Mouse (Mus musculus): ENCODE results near the gene Tex30. TPM values are rescaled to one million over a fixed set of nuclear protein-coding genes. Genes with fewer than 3 reads are reported as not detected.

The Tex30 gene
- total RNA-seq (2014; rRNA removed): 15.2 and 18.7 TPM in 2 replicates
- polyA plus RNA-seq (2015; fragmentation: Nextera tagmentation; extraction: Ambion mirVana): 36.0 and 43.4 TPM in 2 replicates

DNA sequence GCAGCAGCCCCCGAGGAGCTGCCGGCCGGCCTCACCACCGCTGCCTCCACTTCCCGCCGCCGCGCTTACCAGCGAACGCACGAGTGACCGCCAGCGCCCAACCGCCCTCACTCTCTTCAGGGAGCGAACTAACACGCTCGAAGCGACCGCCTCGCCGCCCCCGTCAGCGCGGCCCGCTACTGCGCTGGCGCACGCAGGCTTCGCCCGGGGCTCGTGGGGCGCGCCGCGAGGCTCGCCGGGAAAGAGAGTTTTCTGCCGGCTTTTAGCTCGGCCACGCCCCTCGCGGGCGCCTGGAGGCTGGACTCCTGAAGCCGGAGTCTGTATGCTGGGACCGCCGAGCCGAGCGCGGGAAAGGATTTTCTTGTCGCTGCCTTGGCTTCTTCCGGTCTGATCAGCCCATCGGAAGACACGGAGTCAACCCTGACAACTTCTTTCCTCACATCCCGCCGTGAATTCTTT lies at the start of gene Tex30:
Gene Tex30 (minus strand): TSS at position 183 of the 459 bp plus-strand sequence.
- Histone ChIP-seq H3K9me3 (ENCODE audit: low read length) (no peaks in the 10 kb centered on the region), H3K27me3 (ENCODE audit: insufficient read depth, low read length) (no peaks in the 10 kb centered on the region), H3K36me3 (ENCODE audit: insufficient read depth) (peaks cover 4% of the 10 kb centered on the region), H3K27ac (ENCODE audit: low read depth, low read length) (peak within 1 kb of the TSS; percentile 77), H3K4me3 (ENCODE audit: low read depth, low read length) (peak within 1 kb of the TSS; percentile 92), H3K4me1 (ENCODE audit: insufficient read depth) (peaks cover 2% of the 10 kb centered on the region; the same call in 1 of the 2 replicates), H3K9ac (peak within 1 kb of the TSS; percentile 61), H3K4me2 (ENCODE audit: low read depth) (peak within 1 kb of the TSS; percentile 65)
- WGBS: 0% methylated on average over 54 of the region's 55 CpGs
- peak; percentile 99 for ATAC-seq
- DNase-seq: peak; percentile 97
- peak; percentile 6; the same call in 1 of the 2 replicates for TF ChIP-seq CTCF (IDR thresholded peaks at IDR 0.05; ENCODE audit: low read depth)

DNA sequence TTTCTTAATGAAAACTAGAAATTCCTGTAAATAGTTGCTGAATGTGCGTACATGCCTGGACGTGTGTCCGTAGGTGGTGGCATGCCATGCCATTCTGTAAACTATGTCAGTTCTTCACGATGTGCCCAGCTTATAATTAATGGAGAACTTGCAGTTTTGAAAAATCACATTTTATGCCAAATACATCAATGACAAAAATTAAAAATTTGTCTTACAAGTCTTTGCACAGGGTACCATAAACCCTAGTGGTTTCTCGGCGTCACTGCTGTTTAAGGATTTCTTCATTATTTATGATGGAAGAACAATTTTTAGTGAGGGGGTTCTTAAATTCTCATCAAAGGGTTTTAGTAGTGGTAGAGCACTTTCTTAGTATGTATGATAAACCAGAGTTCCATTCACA lies 46.5 kb upstream of the Tex30 start:
- WGBS: 21% methylated on average over 6 of the region's 6 CpGs
- Histone ChIP-seq H3K36me3 (ENCODE audit: insufficient read depth) (no peaks in the 10 kb centered on the region), H3K9me3 (ENCODE audit: low read length) (no peaks in the 10 kb centered on the region), H3K9ac (peak overlapping the region; percentile 91), H3K27ac (ENCODE audit: low read depth, low read length) (no peak overlapping the region), H3K4me2 (ENCODE audit: low read depth) (peak overlapping the region; percentile 55), H3K4me3 (ENCODE audit: low read depth, low read length) (peak overlapping the region; percentile 64), H3K27me3 (ENCODE audit: insufficient read depth, low read length) (no peaks in the 10 kb centered on the region), H3K4me1 (ENCODE audit: insufficient read depth) (peaks cover 6% of the 10 kb centered on the region)
- no peak for ATAC-seq
- TF ChIP-seq CTCF (IDR thresholded peaks at IDR 0.05; ENCODE audit: low read depth): peak; percentile 41
- peak; percentile 16 for DNase-seq

DNA sequence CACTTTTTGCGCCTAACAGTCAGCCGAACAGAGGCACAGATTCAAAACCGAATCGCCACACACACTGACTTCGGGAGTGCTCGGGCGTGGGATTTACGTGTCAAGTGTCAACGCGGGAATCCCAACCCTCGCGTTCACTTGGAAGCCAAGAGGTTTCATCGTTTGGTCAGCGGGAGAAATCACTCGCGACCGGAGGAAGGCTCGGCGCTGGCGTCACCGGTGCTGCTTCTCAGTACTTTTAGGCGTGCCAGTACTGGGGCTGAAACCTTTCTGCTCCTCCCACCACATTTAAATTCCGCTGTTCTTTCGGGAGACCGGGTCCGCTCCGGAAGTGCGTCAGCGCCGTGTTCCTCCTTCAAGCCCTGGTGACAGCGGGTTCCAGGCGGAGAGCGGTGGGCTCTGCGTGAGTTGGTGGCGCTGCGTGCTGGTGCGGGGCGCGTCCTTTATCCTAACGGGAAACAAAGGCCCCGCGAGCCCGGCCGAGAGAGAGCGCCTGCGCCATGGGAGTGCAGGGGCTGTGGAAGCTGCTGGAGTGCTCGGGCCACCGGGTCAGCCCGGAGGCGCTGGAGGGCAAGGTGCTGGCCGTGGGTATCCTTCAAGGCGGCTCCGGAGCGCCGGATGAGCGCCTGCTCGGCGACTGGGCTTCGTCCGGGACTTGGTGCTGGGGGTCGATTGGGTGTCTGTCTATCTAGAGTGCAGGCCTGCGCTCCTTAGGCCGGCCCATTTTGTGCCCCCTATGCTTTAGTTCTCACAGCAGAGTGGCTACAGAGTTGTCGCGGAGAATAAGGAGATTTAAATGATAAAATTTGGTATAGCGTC lies 45.5 kb upstream of the Tex30 start, which contains the start of gene Ercc5:
Gene Ercc5 (plus strand): TSS at position 182 of the 819 bp plus-strand sequence.
- 0 out of 2 replicates have a peak, but pooled peaks have one; percentile 0 for TF ChIP-seq CTCF (IDR thresholded peaks at IDR 0.05; ENCODE audit: low read depth)
- ATAC-seq: peak; percentile 97

DNA sequence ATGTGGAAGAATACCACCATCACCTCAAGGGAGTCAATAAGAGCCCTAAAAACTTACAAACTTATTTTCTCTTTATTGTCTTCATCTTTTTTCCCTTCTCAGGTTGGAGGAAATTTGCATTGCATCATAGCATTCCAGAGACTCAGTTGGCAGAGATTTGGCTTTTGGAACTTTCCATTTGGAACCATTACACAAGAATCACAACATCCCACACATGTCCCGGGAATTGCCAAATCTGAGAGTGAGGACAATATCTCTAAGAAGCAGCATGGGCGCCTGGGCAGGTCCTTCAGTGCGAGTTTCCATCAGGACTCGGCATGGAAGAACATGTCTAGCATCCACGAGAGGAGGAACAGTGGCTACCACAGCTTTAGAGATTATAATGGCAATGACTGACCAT lies 40.5 kb upstream of the Tex30 start:
- ATAC-seq: no peak
- WGBS: 92% methylated on average over 5 of the region's 5 CpGs
- Histone ChIP-seq H3K27me3 (ENCODE audit: insufficient read depth, low read length) (no peaks in the 10 kb centered on the region), H3K9me3 (ENCODE audit: low read length) (no peaks in the 10 kb centered on the region), H3K4me3 (ENCODE audit: low read depth, low read length) (no peak overlapping the region), H3K9ac (no peak overlapping the region), H3K36me3 (ENCODE audit: insufficient read depth) (peaks cover 39% of the 10 kb centered on the region), H3K4me2 (ENCODE audit: low read depth) (no peak overlapping the region), H3K27ac (ENCODE audit: low read depth, low read length) (no peak overlapping the region), H3K4me1 (ENCODE audit: insufficient read depth) (no peaks in the 10 kb centered on the region)
- TF ChIP-seq CTCF (IDR thresholded peaks at IDR 0.05; ENCODE audit: low read depth): no peak
- no peak for DNase-seq

More for the DNA sequence above, 45.5 kb upstream of the Tex30 start, which contains the start of gene Ercc5:
- Histone ChIP-seq H3K27me3 (ENCODE audit: insufficient read depth, low read length) (no peaks in the 10 kb centered on the region), H3K9ac (peak within 1 kb of the TSS; percentile 91), H3K9me3 (ENCODE audit: low read length) (no peaks in the 10 kb centered on the region), H3K4me2 (ENCODE audit: low read depth) (peak within 1 kb of the TSS; percentile 55), H3K4me3 (ENCODE audit: low read depth, low read length) (peak within 1 kb of the TSS; percentile 64), H3K36me3 (ENCODE audit: insufficient read depth) (peaks cover 8% of the 10 kb centered on the region), H3K4me1 (ENCODE audit: insufficient read depth) (peaks cover 6% of the 10 kb centered on the region), H3K27ac (ENCODE audit: low read depth, low read length) (peak within 1 kb of the TSS; percentile 94)
- DNase-seq: peak; percentile 93
- WGBS: 1% methylated on average over 66 of the region's 66 CpGs

DNA sequence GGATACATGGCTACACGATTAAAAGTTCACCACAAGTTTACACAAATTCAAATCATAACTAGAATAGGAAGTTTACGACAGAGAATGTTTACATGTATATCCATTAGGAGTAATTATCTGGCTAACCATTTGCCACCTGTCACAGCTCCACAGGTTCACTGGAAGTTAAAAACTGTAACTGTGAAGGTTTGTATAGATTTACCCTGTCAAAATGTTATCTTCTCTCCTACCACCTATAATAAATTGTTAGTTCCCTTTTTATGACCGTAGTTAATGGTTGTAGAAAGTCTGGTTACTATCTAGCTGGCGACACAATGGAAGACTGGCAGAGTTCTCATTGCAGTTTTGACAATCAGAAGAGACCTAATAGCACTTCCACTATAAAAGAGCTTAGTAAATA lies 38.0 kb upstream of the Tex30 start:
- peaks cover 55% of the 10 kb centered on the region for H3K36me3 ChIP-seq (ENCODE audit: insufficient read depth)
- DNase-seq (no peak), ATAC-seq (no peak)
- 90% methylated on average over 4 of the region's 4 CpGs for WGBS
- no peaks in the 10 kb centered on the region for H3K27me3 ChIP-seq (ENCODE audit: insufficient read depth, low read length)
- no peak for TF ChIP-seq CTCF (IDR thresholded peaks at IDR 0.05; ENCODE audit: low read depth)
- H3K4me3 ChIP-seq (ENCODE audit: low read depth, low read length): no peak overlapping the region
- no peak overlapping the region for H3K27ac ChIP-seq (ENCODE audit: low read depth, low read length)
- H3K9ac ChIP-seq: no peak overlapping the region
- no peaks in the 10 kb centered on the region for H3K9me3 ChIP-seq (ENCODE audit: low read length)
- no peaks in the 10 kb centered on the region for H3K4me1 ChIP-seq (ENCODE audit: insufficient read depth)
- H3K4me2 ChIP-seq (ENCODE audit: low read depth): no peak overlapping the region

DNA sequence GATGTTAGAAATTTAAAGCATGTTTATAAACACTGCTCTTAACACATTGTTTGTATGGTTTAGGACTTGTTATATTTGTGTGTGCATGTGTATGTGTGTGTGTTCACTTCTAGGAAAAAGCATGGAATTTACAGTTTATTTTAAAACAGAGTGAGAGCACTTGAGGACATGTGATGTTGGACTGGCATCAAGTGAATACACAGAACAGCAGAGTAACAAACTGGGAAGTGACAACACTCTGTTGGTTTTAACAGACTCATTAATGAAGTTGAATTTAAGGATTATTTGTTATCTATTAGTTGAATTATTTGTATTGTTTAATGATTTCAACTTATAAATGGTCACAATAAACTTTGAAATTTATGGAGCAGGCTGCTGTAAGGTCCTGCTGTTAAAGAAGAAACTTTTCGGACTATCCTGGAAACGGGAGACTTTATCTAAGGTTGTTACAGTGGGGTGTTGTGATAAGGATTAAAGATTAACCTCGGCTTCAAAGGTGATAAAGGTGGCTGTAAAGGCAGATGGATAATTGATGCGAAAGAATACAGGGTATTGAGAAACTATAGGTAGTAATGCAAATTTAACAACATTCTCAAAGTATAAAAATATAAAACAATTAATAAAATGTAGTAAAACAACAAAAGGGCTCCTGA lies 27.8 kb upstream of the Tex30 start:
- no peak for TF ChIP-seq CTCF (IDR thresholded peaks at IDR 0.05; ENCODE audit: low read depth)
- Histone ChIP-seq H3K9me3 (ENCODE audit: low read length) (no peaks in the 10 kb centered on the region), H3K4me2 (ENCODE audit: low read depth) (no peak overlapping the region), H3K27me3 (ENCODE audit: insufficient read depth, low read length) (no peaks in the 10 kb centered on the region), H3K36me3 (ENCODE audit: insufficient read depth) (peaks cover 38% of the 10 kb centered on the region), H3K9ac (no peak overlapping the region), H3K4me1 (ENCODE audit: insufficient read depth) (no peaks in the 10 kb centered on the region), H3K27ac (ENCODE audit: low read depth, low read length) (no peak overlapping the region), H3K4me3 (ENCODE audit: low read depth, low read length) (no peak overlapping the region)
- DNase-seq (no peak), ATAC-seq (no peak)
- 93% methylated on average over 4 of the region's 4 CpGs for WGBS

Measured in forebrain, postnatal 0 days (tissue).